In genomic region chr4:125959426-125959825, GRCm38 (mm10) we compare ENCODE assay signal across 26 mouse cellular contexts.
"Had no signal": no experiment of that assay in that cellular context is flagged by ENCODE, and none has a peak within 500 bp of the region (broad histone marks: within the 10 kb centered on the region; RNA-seq: fewer than 3 reads in every experiment).

No protein-coding gene starts in this region.

- DNase-seq: forebrain, postnatal 0 days; gastrocnemius, adult 2 months; gastrocnemius, postnatal 10 days; gastrocnemius, postnatal 25 days; heart, adult 18-20 months; heart, postnatal 10 days; heart, postnatal 4 days; kidney, adult 2 months; kidney, adult 9 months; kidney, postnatal 4 days; liver; liver, embryonic 13.5 days had no signal

- H3K9ac ChIP-seq: forebrain, postnatal 0 days; heart, embryonic 12.5 days; hindbrain, embryonic 12.5 days; hindbrain, embryonic 14.5 days; intestine, embryonic 15.5 days; limb, embryonic 12.5 days; liver, embryonic 13.5 days; liver, embryonic 15.5 days had no signal

- H3K4me1 ChIP-seq: heart, embryonic 12.5 days; intestine, embryonic 15.5 days; liver, embryonic 13.5 days; liver, embryonic 15.5 days had no signal

- H3K4me2 ChIP-seq: heart, embryonic 12.5 days; hindbrain, embryonic 12.5 days; hindbrain, embryonic 14.5 days; intestine, embryonic 15.5 days; limb, embryonic 12.5 days; liver, embryonic 11.5 days; liver, embryonic 13.5 days; liver, embryonic 15.5 days had no signal

- H3K27ac ChIP-seq: gastrocnemius, adult 2 months; heart, embryonic 10.5 days; hindbrain, embryonic 12.5 days; hindbrain, embryonic 14.5 days; intestine, embryonic 15.5 days; layer of hippocampus, adult 2 months; left cerebral cortex, adult 2 months; limb, embryonic 12.5 days; liver, embryonic 13.5 days; liver, embryonic 15.5 days had no signal

- ATAC-seq: forebrain, postnatal 0 days; hindbrain, embryonic 16.5 days; inflammation-experienced regulatory T-cells, adult 6 months; intestine, embryonic 15.5 days; intestine, postnatal 0 days had no signal

- H3K27me3 ChIP-seq: intestine, embryonic 15.5 days had no signal

- H3K36me3 ChIP-seq: heart, embryonic 10.5 days; heart, embryonic 12.5 days; hindbrain, embryonic 10.5 days; hindbrain, embryonic 12.5 days; intestine, embryonic 15.5 days; limb, embryonic 12.5 days; liver, embryonic 13.5 days; liver, embryonic 15.5 days had no signal

- H3K4me3 ChIP-seq: gastrocnemius, adult 2 months; heart, embryonic 10.5 days; heart, embryonic 12.5 days; hindbrain, embryonic 10.5 days; hindbrain, embryonic 12.5 days; intestine, embryonic 15.5 days; layer of hippocampus, adult 2 months; left cerebral cortex, adult 2 months; limb, embryonic 12.5 days; liver, embryonic 13.5 days; liver, embryonic 15.5 days had no signal

- H3K9me3 ChIP-seq: heart, embryonic 10.5 days; heart, embryonic 12.5 days; hindbrain, embryonic 10.5 days; hindbrain, embryonic 12.5 days; intestine, embryonic 15.5 days; limb, embryonic 12.5 days; liver, embryonic 13.5 days; liver, embryonic 15.5 days had no signal
